Mouse (Mus musculus) T-cell, adult 66 days (primary cell): ENCODE data around the gene Npr3. TPM values are rescaled to one million over a fixed set of nuclear protein-coding genes. Genes with fewer than 3 reads are reported as not detected.

Source experiments
- total RNA-seq, 2 experiments: library from RNA; stranded (reverse); gene quantifications; 3 replicates in 1 of 2; 4 replicates in 1 of 2; pipeline ENCODE4 v1.2.4; 2023

The Npr3 gene
- not detected for total RNA-seq

DNA sequence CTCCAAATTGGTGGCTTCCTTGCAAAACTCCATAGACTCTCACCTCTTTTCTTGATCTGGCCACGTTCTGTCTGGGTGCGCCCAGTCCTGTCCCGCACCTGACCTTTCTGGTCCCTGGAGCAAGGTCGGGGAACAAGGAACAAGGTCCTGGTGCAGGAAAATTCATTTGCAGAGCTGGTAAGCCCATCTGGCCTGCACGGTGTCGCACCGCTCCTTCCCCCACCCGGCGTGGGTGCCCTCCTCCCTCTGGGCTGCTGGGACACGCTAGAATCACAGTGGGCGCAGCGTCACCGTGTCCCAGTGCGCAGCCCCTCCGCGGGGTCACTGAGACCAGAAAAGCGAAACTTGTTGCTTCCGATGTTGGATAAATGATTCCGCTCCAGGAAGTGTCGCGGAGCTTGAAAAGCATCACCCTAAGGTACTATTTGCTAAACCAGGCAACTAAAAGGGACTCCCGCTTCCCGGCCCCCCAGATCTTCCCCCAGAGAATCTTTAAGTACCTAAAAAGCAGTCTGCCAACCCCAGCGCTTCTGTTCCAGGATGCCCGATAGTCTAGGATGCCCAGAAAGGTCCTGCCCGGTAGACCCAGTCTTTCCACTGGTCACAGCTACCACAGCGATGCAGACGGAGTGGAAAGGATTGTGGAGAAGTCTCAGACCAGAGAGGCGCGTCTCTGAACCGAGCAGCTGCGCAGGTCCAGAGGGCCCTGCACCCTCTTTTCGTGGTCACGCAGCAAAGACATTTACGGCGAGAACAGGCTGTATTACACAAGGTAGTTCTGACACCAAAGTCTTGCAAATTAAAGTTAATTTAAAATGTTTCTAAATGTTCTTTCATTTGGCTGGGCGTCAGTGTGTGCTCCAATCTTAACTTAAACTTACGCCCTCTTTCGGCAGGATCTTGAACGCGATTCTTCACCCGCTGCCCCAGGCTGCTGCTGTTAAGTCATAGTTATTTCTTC lies at the start of gene Npr3:
Gene Npr3, minus strand, starts transcription at position 717 of the 961 bp plus-strand sequence.

Other genes with a start within 250 kb of the Npr3 start
- 100 to 1,000 TPM; 250 to 268 TPM for gene Sub1, start 89.7 kb upstream of the Npr3 start, total RNA-seq
- gene Zfr, start 210.5 kb upstream of the Npr3 start, total RNA-seq: 100 to 1,000 TPM; 124 to 141 TPM